Mouse (Mus musculus) G1E (cell line): ENCODE measurements around the gene Rufy4. TPM values are rescaled to one million over a fixed set of nuclear protein-coding genes. Genes with fewer than 3 reads are reported as not detected.

Experiments
- ATAC-seq: 2 replicates; pipeline ENCODE4 v1.8.0; 2016; ENCODE audit warnings: mild to moderate bottlenecking; ENCODE audit not compliant: insufficient number of reproducible peaks, poor library complexity, low FRiP score, severe bottlenecking; ENCODE audit errors: extremely low read depth
- DNase-seq: peaks from one replicate; pipeline ENCODE4 v3.0.0; 2012; ENCODE audit warnings: low spot score
- H3K27me3 ChIP-seq: 2 replicates; pipeline ENCODE4 v1.6.1; 2012; ENCODE audit warnings: mild to moderate bottlenecking, low read length, inconsistent platforms; ENCODE audit not compliant: insufficient read depth
- H3K36me3 ChIP-seq: replicated peaks from 2 replicates; pipeline ENCODE3; 2012; ENCODE audit warnings: mild to moderate bottlenecking, inconsistent platforms
- H3K4me1 ChIP-seq: 2 replicates; pipeline ENCODE4 v1.6.1; 2012; ENCODE audit warnings: low read depth, low read length, inconsistent platforms, mixed read lengths; ENCODE audit not compliant: insufficient read depth
- H3K4me3 ChIP-seq: 2 replicates; pipeline ENCODE4 v1.5.1; 2012; ENCODE audit warnings: low read depth, mild to moderate bottlenecking, inconsistent platforms, low read length, moderate library complexity, mixed read lengths
- H3K9me3 ChIP-seq: replicated peaks from 2 replicates; pipeline ENCODE4 v1.6.1; 2012; ENCODE audit warnings: inconsistent platforms
- CTCF ChIP-seq: IDR thresholded peaks from 2 replicates; pipeline ENCODE4 v1.5.1; 2012; ENCODE audit warnings: low read depth, low read length, inconsistent platforms, mixed read lengths
- GATA1 ChIP-seq: IDR thresholded peaks from 2 replicates; pipeline ENCODE4 v1.6.1; 2012; ENCODE audit warnings: borderline replicate concordance, low read length, inconsistent platforms, mixed read lengths
- GATA2 ChIP-seq: IDR thresholded peaks from 2 replicates; pipeline ENCODE4 v1.6.1; 2012; ENCODE audit warnings: low read depth, low read length, inconsistent platforms, borderline replicate concordance
- POLR2AphosphoS5 ChIP-seq: IDR thresholded peaks from 2 replicates; pipeline ENCODE4 v1.6.1; 2012; ENCODE audit warnings: low read depth, low read length, inconsistent platforms; ENCODE audit not compliant: insufficient replicate concordance
- TAL1 ChIP-seq: conservative IDR thresholded peaks from 2 replicates; pipeline ENCODE4 v1.6.1; 2012; ENCODE audit warnings: low read depth, low read length, inconsistent platforms, mixed read lengths
- polyA plus RNA-seq: library from polyadenylated mRNA; stranded (reverse); fragments of >175 nt; gene quantifications from 2 replicates; pipeline ENCODE4 v1.2.3, GENCODE M21; 2012
- total RNA-seq, 2 experiments: library from RNA; stranded (forward) in 1 of 2; stranded (reverse) in 1 of 2; fragments of 200-1000 nt in 1 of 2; fragments of >200 nt in 1 of 2; fragmentation: Nextera tagmentation in 1 of 2; gene quantifications; 2 replicates each; pipeline ENCODE4 v1.2.3; 2014 to 2017

Gene Rufy4
- total and polyA plus RNA-seq, 3 experiments, result 0.05 TPM; not detected in 2

GRCm38 (mm10) chr1:74084752-74085151 is 40.6 kb upstream of the Rufy4 start:
- H3K4me3 ChIP-seq, result no peak overlapping the region
- H3K36me3 ChIP-seq, result no peaks in the 10 kb centered on the region
- H3K9me3 ChIP-seq, result no peaks in the 10 kb centered on the region
- no peak for DNase-seq
- H3K27me3 ChIP-seq, result peaks cover 12% of the 10 kb centered on the region; the same call in 1 of the 2 replicates
- no peak for TF ChIP-seq GATA2
- no peak for TF ChIP-seq TAL1
- TF ChIP-seq GATA1, result no peak
- TF ChIP-seq POLR2AphosphoS5, result no peak
- TF ChIP-seq CTCF, result no peak
- no peaks in the 10 kb centered on the region for H3K4me1 ChIP-seq
- no peak; the same call in 1 of the 2 replicates for ATAC-seq

- H3K4me1 ChIP-seq, result no peaks in the 10 kb centered on the region
- no peak for DNase-seq
- no peak overlapping the region for H3K4me3 ChIP-seq
- no peak for ATAC-seq
- H3K36me3 ChIP-seq, result no peaks in the 10 kb centered on the region
- no peak for TF ChIP-seq TAL1
- H3K9me3 ChIP-seq, result no peaks in the 10 kb centered on the region
- H3K27me3 ChIP-seq, result peaks cover 16% of the 10 kb centered on the region; the same call in 1 of the 2 replicates
Observed at GRCm38 (mm10) chr1:74085566-74085965, 39.8 kb upstream of the Rufy4 start.

- H3K36me3 ChIP-seq, result no peaks in the 10 kb centered on the region
- ATAC-seq (no peak), DNase-seq (no peak)
- H3K27me3 ChIP-seq, result peaks cover 16% of the 10 kb centered on the region; the same call in 1 of the 2 replicates
- no peak for TF ChIP-seq GATA1
- TF ChIP-seq GATA2, result no peak
- TF ChIP-seq TAL1, result no peak
- no peak for TF ChIP-seq POLR2AphosphoS5
- no peak for TF ChIP-seq CTCF
- H3K9me3 ChIP-seq, result no peaks in the 10 kb centered on the region
- no peaks in the 10 kb centered on the region for H3K4me1 ChIP-seq
- no peak overlapping the region for H3K4me3 ChIP-seq
Observed at GRCm38 (mm10) chr1:74088569-74088968, 36.8 kb upstream of the Rufy4 start.

GRCm38 (mm10) chr1:74090329-74090728 is 35.0 kb upstream of the Rufy4 start:
- Histone ChIP-seq H3K27me3 (peaks cover 13% of the 10 kb centered on the region; the same call in 1 of the 2 replicates), H3K36me3 (no peaks in the 10 kb centered on the region), H3K9me3 (no peaks in the 10 kb centered on the region), H3K4me3 (no peak overlapping the region), H3K4me1 (no peaks in the 10 kb centered on the region)
- no peak for TF ChIP-seq GATA1
- no peak for ATAC-seq
- no peak for DNase-seq

- Histone ChIP-seq H3K4me1 (no peaks in the 10 kb centered on the region), H3K27me3 (peaks cover 13% of the 10 kb centered on the region; the same call in 1 of the 2 replicates)
Observed at GRCm38 (mm10) chr1:74091138-74091537, 34.2 kb upstream of the Rufy4 start.

GRCm38 (mm10) chr1:74091611-74092224 is 33.6 kb upstream of the Rufy4 start:
- TF ChIP-seq CTCF, result no peak
- no peak for TF ChIP-seq POLR2AphosphoS5
- no peak for TF ChIP-seq TAL1
- no peak for TF ChIP-seq GATA1
- TF ChIP-seq GATA2, result no peak
- Histone ChIP-seq H3K36me3 (no peaks in the 10 kb centered on the region), H3K9me3 (no peaks in the 10 kb centered on the region), H3K4me1 (no peaks in the 10 kb centered on the region), H3K27me3 (peaks cover 16% of the 10 kb centered on the region), H3K4me3 (no peak overlapping the region)
- DNase-seq, result no peak
- ATAC-seq, result no peak

More at GRCm38 (mm10) chr1:74091138-74091537, 34.2 kb upstream of the Rufy4 start:
- Histone ChIP-seq H3K4me3 (no peak overlapping the region), H3K36me3 (no peaks in the 10 kb centered on the region), H3K9me3 (no peaks in the 10 kb centered on the region)
- TF ChIP-seq TAL1, result no peak
- TF ChIP-seq CTCF, result no peak
- TF ChIP-seq POLR2AphosphoS5, result no peak
- TF ChIP-seq GATA1, result no peak
- no peak for ATAC-seq
- DNase-seq, result no peak

GRCm38 (mm10) chr1:74092242-74092641 is 33.1 kb upstream of the Rufy4 start:
- DNase-seq (no peak), ATAC-seq (no peak)
- TF ChIP-seq GATA2, result no peak
- TF ChIP-seq POLR2AphosphoS5, result no peak
- TF ChIP-seq CTCF, result no peak
- TF ChIP-seq TAL1, result no peak
- TF ChIP-seq GATA1, result no peak
- no peaks in the 10 kb centered on the region for H3K4me1 ChIP-seq
- H3K4me3 ChIP-seq, result no peak overlapping the region
- H3K9me3 ChIP-seq, result no peaks in the 10 kb centered on the region
- peaks cover 17% of the 10 kb centered on the region for H3K27me3 ChIP-seq
- no peaks in the 10 kb centered on the region for H3K36me3 ChIP-seq
